Mouse (Mus musculus): ENCODE measurements at regions not wholly inside any gene's neighbourhood (a gene's known extent, or its start where the extent isn't known, plus 50 kb on each side); places are given as distances from the start of the nearest gene placed in this dataset.

DNA sequence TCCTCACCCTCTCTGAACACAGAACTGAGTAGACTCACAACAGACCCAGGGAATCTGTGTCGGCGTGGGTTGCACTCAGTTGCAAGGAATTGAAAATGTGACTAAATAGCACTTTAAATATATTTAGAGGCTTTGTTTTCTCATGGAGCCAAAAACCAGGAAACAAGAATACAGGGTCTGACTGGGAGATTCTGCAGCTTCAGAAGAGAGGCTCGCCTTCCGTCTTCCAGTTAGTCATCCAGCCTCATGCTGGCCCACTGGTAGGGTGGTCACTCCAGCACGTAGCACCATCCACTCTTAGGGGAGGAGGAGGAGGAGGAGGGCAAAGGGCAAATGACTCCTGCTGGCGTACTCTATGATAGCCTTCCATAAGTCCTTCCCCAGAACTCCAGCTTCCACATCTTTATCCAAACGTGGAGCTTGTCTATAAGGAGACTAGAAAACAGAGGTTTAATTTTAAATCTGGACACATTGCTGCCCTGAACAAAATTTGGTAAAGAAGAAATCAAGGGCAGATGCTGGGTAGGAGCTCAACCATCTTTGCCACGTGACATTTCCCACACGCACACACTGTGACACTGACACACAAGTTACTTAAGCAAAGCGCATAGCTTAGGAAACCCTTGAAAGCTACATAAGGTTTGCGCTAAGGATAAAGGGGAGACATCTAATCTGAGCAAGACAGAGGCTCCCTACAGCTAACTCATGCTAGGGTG, 60.8 kb downstream of the Mis18a start:
- 87% methylated on average over 11 of the region's 11 CpGs for WGBS
- no peak for DNase-seq (ENCODE audit: low read depth, low spot score)

DNA sequence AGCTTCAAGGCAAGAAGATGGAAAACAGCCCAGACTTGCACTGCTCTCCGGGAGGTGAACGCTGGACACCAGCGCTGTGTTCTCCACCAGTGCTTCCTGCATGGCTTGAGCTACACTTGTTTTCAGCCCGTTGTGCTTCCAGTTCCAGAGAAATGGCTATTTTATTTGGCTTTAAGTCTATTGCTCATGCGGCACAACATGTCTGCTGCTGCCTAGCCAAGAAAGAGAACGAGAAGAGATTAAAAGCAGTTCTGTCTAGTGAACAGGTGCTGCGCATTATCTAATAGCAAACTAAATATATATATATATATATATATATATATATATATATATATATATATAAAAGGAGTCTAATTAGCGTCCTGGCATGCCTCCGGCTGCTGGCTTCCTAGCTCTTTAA, 63.1 kb downstream of the Mis18a start:
- DNase-seq (ENCODE audit: low read depth, low spot score): no peak
- WGBS: 60% methylated on average over 9 of the region's 9 CpGs

DNA sequence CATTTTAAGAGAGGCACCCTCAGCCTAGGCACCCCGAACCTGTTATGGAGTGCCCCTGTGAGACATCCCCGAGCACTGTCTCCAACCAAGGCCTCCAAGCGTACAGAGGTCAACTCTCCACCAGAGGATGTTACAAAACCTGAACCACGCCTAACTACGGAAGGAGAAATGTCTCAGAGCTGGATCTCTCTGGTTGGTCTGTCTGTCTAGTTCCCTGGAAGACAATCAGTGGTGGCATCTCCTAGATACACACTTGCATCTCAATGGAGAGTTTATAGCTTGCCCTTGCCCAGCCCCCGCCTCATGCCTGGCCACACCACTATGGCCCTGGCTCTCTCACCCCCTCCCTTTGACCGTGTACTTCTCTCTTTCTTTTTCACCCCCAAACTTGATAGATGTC, 69.2 kb downstream of the Mis18a start:
- DNase-seq (ENCODE audit: low read depth, low spot score): no peak

DNA sequence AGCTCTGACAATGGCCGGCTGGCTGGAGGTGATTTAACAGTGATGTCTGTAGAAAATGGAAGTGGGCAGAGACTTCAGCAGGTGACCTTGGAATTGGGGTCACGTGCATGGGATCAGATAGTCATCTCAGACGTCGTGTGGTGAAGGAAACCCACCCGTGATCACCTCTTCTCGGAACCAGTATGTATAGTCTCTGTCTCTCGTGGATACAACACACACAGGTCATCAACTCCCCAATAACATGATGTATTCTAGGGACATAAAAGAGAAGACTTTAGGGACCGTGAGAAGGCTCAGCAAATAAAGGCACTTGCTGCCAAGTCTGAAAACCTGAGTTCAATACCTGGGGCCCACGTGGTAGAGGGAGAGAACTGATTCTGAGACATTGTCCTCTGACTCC, 70.2 kb downstream of the Mis18a start:
- 52% methylated on average over 9 of the region's 9 CpGs for WGBS
- no peak for DNase-seq (ENCODE audit: low read depth, low spot score)

More for the DNA sequence above, 69.2 kb downstream of the Mis18a start:
- 75% methylated on average over 7 of the region's 7 CpGs for WGBS

DNA sequence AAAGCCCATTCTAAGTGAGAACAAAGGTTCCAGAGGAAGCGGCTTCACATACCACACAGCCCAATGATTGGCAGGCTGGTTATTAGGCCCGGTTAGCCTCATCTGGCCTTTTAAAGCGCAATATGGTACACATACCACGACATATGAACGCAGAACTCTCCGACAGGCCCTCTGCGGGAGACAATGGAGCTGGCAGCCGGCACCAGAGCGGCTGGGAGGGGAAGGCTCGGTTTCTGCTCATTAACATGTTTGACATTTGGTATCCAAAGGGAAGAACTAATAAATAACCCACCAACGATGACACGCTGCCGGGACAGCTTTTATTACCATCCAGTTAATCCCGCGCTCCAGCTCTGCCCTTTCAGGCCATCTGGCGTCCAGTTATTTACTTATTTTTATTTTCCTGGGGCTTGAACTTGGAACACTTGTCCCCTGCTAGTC, 70.6 kb downstream of the Mis18a start:
- no peak for DNase-seq (ENCODE audit: low read depth, low spot score)
- 52% methylated on average over 16 of the region's 16 CpGs for WGBS

DNA sequence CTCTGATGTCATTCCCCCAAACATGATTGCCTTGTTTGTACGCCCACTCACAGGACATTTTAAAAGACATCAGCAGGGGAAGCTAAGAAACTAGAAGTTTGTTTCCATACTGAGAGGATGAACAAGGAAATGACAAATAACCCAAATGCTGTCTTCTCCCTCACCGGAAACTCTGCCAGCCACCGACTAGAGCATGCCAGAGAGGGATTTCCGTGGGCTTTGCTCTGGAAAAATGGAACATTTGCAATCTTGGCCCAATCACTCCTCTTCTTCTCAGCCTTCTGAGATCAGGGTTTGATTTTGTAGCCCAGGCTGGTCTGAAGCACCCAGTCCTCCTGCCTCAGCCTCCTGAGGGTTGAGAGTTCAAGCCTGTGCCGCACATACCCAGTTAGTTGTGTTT, 72.4 kb downstream of the Mis18a start:
- 92% methylated on average over 5 of the region's 5 CpGs for WGBS
- no peak for DNase-seq (ENCODE audit: low read depth, low spot score)

DNA sequence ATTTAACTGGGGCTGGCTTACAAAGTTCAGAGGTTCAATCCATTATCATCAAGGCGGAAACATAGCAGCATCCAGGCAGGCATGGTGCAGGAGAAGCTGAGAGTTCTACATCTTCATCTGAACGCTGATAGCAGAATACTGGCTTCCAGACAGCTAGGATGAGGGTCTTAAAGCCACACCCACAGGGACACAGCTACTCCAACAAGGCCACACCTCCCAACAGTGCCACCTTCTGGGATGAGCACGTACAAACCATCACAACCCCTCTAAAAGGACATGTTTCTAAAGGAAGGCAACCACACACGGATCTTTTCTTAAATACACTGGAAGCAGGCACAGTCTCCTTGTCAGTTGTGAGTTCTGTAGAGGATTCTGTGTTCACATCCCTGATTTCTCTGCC, 74.4 kb downstream of the Mis18a start:
- no peak for DNase-seq (ENCODE audit: low read depth, low spot score)
- WGBS: 61% methylated on average over 4 of the region's 4 CpGs

DNA sequence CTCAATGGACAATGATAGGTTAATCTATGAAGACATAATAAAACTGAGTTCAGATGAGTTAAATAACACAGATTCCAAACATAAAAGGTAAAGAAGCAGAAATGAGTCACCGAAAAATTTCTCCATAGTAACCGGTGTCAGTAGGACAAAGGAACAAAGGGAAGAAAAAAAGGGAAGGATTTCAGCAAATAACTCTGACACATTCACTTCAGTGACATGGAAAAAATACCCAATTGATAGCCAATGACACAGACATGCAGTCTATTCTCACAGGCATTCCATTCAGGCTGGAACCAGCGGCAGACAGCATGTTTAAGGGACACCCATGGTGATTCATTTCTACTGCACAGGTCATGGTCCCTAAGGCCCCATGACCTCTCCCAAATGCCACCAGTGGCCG, 79.0 kb downstream of the Mis18a start:
- no peak for DNase-seq (ENCODE audit: low read depth, low spot score)
- WGBS: 72% methylated on average over 4 of the region's 4 CpGs

DNA sequence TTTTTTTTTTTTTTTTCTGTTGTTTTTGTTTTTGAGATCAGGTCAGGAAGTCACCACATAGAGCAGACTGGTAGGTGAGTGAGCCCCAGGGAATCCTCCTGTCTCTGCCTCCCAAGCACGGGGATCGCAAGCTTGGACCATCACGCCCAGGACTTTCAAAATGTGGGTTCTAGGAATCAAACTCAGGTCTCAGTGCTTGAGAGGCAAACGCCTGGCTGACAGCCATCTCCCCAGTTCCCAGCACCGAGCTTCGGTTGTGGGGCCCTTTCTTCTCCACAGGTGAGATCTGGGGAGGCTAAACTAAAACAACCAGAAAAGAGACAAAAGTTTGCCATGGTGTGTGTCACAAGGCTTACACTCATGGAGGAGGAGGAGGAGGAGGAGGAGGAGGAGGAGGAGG, 84.5 kb downstream of the Mis18a start:
- no peak for DNase-seq (ENCODE audit: low read depth, low spot score)
- WGBS: 90% methylated on average over 6 of the region's 6 CpGs

DNA sequence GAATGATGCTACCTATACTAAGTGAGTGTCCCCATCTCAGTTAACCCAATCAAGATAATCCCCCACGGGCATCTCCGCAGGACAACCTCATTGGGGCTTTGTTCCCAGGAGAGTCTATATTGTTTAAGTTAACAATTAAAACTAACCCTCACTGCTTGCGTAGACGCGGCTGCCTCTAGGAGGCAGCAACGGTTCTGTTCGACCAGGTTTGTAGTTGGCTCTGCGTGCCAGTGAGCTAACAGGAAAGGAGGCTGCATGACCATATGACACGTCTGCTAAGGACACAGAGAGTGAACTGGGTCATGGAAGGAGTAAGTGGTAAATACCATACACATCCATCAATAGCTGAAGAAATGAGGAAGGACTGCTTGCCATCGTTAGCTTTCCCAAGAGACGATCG, 92.0 kb downstream of the Mis18a start:
- 41% methylated on average over 12 of the region's 12 CpGs for WGBS
- DNase-seq (ENCODE audit: low read depth, low spot score): no peak

DNA sequence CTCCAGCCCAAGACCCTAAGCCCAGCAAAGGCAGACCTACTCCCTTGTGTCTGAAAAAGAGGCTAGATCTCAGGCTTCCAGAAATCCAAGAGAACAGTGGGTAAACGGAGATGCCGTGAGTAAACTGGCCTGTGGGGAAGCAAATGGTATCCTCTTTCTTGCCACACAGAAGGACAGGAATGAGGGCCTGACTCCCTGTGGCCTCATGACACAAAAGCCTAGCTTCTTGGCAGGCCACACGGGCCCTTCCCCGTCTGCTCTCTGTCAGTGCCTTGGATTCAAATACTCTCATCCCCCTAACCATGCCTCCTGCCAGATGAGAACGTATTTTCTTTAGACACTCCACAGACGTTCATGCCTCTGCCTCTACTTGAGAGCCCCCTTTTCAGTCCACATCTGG, 97.2 kb downstream of the Mis18a start:
- no peak for DNase-seq (ENCODE audit: low read depth, low spot score)
- 65% methylated on average over 6 of the region's 6 CpGs for WGBS

DNA sequence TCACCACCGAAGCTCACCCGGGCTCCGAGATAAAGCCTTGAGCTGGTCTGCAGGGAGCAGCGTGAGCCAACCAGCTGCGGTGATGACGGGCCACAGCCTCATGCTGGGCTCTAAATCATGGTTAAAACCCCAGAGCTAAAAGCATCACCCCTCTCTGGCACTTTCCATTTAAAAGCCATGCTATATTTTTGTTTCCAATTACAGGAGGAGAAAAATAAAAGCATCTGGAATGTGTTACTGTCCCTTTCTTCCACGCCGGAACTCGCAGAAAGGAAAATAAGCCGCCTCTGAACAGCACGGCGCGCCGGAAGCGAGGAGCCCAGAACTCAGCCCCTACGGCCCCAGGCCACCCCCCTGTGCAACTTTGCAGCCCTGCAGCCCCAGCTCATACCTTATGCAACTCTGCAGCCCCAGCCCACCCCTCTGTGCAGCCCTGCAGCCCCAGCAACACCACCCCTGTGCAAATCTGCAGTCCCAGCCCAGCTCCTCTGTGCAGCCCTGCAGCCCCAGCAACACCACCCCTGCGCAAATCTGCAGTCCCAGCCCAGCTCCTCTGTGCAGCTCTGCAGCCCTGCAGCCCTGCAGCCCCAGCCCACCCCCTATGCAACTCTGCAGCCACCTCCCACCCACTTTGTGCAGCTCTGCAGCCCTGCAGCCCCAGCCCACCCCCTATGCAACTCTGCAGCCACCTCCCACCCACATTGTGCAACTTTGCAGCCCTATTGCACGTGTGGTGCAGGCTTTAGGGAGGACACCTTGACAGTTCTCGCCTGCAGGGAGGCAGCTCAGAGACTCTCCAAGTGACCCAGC, 97.9 kb downstream of the Mis18a start:
- 56% methylated on average over 19 of the region's 19 CpGs for WGBS
- no peak for DNase-seq (ENCODE audit: low read depth, low spot score)

DNA sequence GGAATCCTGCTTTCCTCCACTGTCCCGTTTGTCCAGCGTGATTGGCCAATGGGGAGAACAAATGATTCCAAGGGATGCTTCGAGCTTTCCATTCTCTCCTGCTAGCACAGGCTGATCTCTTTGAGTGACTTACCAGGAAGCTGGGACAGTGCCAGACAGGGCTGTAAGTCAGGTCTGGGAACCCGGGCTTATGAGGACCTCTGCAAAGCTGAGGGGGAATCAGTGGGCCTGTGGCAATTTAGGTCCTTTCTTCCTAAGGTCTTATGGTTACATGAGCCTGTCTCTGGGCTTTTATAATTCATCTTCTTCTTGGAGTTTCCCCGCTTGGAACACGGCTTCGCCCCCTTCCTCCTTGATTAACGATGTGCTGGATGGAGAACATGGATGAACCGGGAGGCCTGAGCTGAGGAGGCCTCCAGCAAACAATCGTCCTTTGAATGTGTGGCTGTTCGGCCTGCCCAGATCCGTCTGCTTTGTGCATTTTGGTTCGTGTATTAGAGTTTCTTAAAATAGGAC, 98.5 kb downstream of the Mis18a start:
- no peak for DNase-seq (ENCODE audit: low read depth, low spot score)
- 67% methylated on average over 13 of the region's 13 CpGs for WGBS

DNA sequence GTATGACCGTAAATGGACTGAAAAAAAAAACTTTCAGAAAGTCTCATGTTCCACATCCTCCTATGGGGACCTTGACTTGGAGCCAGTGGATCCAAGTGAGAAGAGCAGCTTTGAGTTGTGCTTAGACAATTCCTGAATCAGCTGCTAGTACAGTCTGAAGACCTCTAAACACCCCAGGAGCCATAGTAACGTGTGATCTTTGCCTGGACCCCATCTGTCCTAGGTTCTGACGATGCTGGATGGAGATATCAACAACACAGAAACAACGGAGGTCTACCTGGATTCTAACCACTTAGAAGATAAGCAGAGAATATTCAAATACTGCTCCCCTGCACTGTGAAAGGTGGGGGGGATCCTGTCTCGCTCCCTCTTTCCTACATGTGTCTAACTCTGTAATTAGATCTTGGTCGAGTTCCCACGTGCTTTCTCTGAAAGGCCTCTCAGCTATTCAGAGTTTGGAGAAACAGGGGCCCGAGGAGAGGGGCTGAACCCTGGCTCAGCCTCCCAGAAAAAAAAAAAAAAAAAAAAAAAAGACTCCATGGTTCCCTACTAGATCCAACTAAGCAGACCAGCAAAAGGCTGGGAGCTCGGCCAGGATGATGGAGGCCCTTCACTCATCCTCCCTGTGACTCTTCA, 101.1 kb downstream of the Mis18a start:
- DNase-seq (ENCODE audit: low read depth, low spot score): no peak
- WGBS: 57% methylated on average over 9 of the region's 9 CpGs

DNA sequence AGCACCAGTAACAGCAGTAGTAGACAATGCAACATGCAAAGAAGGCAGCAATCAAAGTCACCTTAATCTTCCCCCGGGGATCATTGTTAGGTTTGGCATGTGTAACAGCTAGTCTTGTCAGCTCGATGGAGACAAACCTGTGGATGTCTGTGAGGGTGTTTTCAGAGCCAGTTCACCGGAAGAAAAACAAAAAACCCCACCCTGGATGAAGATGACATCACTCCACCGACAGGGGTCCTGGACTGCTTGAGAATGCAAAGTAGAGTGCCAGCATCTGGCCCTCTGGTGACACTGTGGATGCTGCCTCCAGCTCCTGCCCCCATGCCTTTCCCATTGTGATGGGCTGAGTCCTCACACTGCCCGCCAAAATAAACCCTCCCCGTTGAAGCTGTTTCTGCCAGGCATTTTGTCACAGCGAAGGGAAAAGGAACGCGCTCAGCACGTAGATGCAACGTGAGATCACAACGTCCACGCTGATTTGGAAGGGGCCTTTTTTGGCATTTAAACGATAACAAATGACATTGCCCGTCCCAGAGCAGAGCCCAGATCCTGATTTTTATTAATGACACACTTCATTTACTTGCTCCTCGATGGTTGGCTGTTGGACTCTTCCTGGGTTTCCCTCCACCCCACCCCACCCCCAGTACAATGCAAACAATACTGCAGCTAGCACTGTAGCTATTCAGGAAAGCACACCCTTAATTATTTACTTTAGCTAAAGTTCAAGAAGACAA, 101.7 kb downstream of the Mis18a start:
- WGBS: 57% methylated on average over 16 of the region's 16 CpGs
- DNase-seq (ENCODE audit: low read depth, low spot score): no peak

DNA sequence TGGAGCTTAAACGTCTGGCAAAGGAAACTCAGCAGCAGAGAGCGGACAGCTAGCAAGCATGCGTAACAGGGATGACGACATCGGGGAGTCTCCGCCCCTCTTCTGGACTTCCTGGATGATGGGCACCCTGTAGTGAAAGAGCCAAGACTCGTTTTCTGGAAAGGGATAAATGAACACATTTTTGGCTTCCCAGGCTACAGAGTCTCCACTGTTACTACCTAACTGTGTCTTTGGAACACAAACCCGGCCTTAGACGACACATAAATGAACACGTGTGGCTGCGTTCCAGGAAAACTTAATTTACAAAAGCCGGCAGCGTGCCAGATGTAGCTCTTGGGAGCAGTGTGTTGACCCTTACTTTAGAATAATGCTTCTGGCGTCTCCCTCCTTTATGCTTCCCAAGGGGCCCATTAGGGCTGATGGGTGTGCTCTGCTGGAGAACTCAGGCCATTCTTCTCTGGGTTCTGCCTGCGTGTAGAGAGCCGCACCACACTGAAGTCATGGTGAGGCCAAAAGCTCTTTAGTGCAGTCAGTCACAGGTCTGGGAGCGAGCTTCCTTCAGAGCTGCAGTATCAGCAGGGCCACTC, 103.1 kb downstream of the Mis18a start:
- 48% methylated on average over 17 of the region's 17 CpGs for whole genome bisulfite sequencing
- peak; percentile 36 for DNase-seq (ENCODE audit: low read depth, low spot score)

DNA sequence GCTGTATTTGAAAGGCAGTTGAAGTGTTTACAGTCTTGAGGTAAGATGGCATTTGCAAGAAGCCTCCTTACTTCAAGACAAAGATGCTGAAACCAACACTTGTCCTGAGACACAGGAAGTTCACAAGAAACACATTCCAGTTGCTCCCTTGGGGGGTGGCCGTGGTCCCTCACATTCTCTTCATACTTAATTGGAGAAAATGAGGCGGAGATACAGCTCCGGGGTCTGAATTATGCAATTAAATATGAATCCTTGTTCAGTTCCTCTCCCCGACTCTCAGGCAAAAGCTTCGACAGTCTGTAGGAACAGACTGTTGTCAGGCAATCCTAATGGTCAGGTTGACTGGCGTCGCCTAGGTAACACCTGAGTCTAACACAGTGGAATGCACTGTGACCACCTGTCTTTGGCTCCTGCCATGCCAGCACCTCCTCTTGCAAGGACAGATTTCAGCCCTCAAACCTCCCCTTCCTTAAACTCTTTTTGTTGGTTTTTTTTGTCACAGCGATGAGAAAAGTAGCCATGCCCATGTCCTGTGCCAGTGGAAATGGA, 104.5 kb downstream of the Mis18a start:
- WGBS: 94% methylated on average over 8 of the region's 8 CpGs
- DNase-seq (ENCODE audit: low read depth, low spot score): no peak

DNA sequence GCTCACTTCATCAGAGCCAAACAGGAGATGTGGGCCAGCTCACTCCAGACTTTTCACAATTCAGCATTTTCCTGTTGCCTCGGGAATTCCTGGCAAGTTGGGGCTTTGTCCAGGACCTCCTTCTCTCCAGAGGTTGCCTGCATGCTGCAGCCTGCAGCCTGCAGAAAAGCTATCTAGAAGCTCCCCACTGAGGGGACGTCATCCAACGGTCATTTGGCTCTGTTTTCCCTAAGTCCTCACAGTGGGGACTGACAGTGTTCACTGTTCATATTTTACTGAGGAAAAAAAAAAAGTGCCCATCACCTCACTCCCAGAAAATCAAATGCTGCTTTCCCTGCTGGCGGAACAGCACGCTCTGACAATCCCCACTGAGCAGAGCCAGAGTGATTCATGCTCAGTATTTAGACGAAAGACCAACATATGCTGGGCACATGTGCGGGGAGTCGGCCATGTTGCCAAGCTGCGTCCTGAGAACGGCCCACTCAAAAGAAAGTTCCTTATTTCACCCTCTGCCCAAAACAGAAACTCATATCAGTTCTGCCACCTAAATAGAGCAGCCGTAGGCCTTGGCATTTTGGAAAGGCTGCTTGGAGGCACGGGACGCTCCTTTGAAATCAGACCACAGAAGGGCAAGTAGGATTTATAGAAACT, 105.3 kb downstream of the Mis18a start:
- no peak for DNase-seq (ENCODE audit: low read depth, low spot score)
- WGBS: 83% methylated on average over 13 of the region's 13 CpGs
